Mouse (Mus musculus) mouse trophoblast stem cell (cell line): ENCODE measurements around the gene Ap4m1.

ENCODE experiments used
- in situ Hi-C, 2 experiments: fragments of 300-500 bp; cut with MseI, MboI; formaldehyde crosslinking; loops; 2 replicates in 1 of 2; 3 replicates in 1 of 2; pipeline ENCODE4 v1.15.1; 2025

The Ap4m1 gene

GRCm38 (mm10) chr5:138171695-138172491, at the start of gene Ap4m1, which contains the start of gene Mcm7:
Ap4m1 (plus strand) TSS chr5:138172002.
Mcm7 (minus strand) TSS chr5:138172422.
- in situ Hi-C loops = no loop called here

DNA sequence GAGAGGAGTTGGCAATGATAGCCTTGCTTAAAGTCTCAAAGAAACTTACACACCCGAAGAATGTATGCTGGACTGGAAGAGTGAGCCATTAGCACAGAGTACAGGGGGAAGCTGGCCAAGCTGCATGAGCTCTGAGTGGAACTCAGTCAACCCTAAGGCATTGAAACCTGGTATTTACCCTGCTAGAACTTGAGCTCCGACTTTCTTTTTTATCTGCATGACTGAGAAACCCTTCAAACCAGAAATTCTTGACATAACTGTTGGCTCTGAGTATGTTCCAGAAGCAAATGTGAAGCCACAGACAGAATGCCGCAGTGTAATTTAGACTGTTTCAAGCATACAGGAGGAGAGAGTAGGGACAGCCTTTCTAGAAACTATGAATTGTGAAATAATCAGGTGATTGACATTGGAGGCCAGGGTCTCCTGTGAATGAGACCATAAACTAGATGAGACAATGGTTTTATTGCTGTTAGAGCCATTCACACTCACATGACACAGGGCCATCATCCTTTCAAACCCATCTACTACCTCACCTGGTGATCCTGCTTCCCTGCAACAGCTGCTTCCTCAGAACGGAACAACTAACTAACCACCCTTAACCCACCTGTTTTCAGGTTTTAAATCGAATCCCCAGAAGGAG, 39.3 kb upstream of the Ap4m1 start:
- in situ Hi-C loops = no loop called here

- in situ Hi-C loops = no loop called here
These were observed 34.5 kb upstream of the Ap4m1 start for GRCm38 (mm10) chr5:138137257-138137656.

GRCm38 (mm10) chr5:138137935-138138549, 33.8 kb upstream of the Ap4m1 start:
- in situ Hi-C loops = no loop called here

DNA sequence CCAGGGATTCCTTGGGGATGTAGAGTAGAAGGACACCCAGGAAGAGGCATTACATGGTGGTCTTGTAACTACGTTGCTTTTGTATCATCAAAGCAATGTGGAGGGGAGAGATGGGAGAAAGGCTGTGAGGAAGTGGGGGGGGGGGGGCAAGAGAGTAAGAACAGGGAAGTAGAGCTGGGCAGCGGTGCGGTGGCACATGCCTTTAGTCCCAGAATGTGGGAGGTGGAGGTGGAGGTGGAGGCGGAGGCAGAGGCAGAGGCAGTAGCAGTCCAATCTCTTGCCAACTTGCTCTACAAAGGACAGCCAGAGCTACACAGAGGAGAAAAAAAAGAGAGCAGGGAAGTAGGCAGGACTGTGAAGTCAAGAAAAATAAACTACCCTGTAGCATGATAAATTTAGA, 33.2 kb upstream of the Ap4m1 start:
- in situ Hi-C loops = no loop called here

GRCm38 (mm10) chr5:138154390-138154789, 17.4 kb upstream of the Ap4m1 start:
- in situ Hi-C loops = no loop called here

- in situ Hi-C loops = no loop called here
These were observed 16.3 kb upstream of the Ap4m1 start, which contains the start of gene Zfp113 for GRCm38 (mm10) chr5:138155443-138155976. Zfp113 (minus strand) TSS chr5:138155744.

DNA sequence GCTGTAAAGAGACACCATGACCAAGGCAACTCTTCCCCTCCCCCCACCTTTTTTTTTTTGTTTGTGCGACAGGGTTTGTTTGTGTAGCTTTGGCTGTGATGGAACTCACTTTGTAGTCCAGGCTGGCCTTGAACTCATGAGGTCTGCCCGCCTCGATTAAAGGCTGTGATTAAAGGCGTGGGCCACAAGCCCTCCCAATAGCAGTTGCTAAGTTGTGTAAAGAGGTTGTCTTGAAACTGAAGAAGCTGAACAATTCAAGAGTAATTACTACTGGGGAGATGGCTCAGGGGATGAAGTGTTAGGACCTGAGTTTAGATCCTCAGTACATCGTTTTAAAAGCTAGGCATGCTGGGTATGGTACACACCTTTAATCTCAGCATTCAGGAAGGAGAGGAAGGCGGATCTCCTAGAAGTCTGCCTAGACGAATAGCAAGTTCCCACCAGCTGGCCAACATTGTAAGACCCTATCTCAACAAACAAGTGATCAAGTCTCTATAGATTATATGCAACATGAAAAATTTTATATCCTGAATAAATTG, 11.5 kb upstream of the Ap4m1 start:
- in situ Hi-C loops = no loop called here

- in situ Hi-C loops = no loop called here
These were observed 10.7 kb upstream of the Ap4m1 start, which contains the start of gene Cops6 for GRCm38 (mm10) chr5:138160842-138161665. Cops6 (plus strand) TSS chr5:138161071.

DNA sequence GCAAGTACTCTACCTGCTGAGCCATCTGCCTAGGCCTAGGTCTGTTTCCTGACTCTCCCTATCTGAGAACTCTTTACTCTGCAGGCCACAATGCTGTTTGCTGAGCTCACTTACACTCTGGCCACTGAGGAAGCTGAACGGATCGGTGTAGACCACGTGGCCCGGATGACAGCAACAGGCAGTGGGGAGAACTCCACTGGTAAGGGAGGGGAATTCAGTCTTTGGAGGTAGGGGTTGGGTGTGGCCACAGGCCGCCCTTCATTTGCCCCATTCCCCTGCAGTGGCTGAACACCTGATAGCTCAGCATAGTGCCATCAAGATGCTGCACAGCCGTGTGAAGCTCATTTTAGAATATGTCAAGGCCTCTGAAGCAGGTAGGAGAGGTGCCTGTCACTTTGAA, 8.8 kb upstream of the Ap4m1 start:
- in situ Hi-C loops = no loop called here

DNA sequence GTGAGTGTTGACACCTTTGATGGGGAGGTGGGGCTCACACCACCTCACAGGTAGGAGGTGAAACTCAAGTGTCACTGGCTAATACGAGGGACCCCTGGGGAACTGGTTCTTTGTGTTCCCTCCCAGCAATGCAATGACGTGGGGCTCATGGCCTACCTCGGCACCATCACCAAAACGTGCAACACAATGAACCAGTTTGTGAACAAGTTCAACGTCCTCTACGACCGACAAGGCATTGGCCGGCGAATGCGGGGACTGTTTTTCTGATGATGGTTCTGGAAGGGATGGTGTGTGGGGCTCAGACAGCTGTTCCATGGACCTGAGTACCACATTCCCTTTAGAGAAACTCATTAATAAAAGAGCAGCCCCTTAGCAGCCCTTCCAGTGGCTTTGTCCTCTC, 8.2 kb upstream of the Ap4m1 start:
- in situ Hi-C loops = no loop called here

- in situ Hi-C loops = no loop called here
These were observed 6.2 kb upstream of the Ap4m1 start for GRCm38 (mm10) chr5:138165594-138165993.

DNA sequence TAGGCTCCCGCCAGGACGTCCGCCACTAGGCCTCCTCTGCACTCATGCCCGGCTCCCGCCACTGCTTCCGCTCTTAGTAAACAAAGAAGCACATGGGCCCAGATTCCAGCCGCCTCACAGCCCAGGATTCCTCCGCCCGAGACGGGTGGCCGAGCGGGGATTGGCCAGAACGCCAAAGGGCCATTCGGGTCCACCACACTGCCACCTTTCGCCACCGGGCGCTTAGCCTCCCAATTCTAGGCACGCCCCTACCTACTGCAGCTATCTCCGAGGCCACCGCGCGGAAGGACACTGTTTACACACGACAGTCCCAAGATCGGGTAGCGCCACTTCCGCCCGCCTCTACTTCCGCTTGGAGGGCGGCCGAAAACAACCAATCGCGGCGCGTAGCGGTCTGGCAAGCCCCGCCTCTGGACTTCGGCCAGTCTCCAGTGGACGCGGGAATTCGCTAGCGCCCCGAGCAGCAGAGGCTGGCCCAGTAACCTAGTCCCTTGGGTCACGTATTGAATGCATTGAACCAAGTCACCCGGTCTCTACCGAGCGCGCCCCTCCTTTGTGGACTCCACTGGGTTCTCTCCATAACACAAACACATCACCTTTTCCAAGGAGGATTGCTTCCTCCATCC, 753 bp upstream of the Ap4m1 start:
- in situ Hi-C loops = no loop called here

- in situ Hi-C loops = no loop called here
These were observed 1.4 kb downstream of the Ap4m1 start for GRCm38 (mm10) chr5:138173217-138173616.

GRCm38 (mm10) chr5:138186950-138187638, 15.3 kb downstream of the Ap4m1 start, which contains the start of the genes Taf6 and Cnpy4:
Taf6 (minus strand) TSS chr5:138187451.
Cnpy4 (plus strand) TSS chr5:138187485.
- in situ Hi-C loops = no loop called here

DNA sequence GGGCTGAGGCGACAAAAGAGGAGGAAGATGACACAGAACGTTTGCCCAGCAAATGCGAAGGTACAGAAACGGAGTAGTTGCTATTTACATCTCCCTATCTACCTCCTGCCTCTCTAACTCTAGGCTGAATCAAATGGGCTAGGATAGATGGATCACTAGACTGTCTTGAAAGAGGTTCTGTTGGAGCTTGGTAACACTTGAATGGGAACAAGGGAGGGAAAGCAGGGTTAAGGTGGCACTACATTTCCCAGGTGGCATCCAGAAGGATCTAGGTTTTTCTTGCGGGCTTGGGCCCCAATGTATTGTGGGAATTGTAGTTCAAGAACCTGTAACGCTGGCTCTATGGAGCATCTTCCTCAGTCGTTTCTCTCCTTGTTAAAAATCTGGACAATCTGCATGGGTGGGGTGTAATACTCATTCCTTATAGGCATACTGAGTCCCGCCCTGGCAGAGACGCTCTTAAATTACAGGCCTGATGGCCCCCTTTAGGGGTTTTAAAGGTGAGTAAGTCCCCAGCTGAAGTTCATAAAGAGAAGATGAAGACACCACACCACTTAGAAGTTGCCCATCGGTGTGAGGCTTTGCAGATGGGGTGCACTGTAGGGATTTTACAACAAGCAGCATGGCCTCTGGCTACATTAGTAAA, 16.0 kb downstream of the Ap4m1 start:
- in situ Hi-C loops = no loop called here

DNA sequence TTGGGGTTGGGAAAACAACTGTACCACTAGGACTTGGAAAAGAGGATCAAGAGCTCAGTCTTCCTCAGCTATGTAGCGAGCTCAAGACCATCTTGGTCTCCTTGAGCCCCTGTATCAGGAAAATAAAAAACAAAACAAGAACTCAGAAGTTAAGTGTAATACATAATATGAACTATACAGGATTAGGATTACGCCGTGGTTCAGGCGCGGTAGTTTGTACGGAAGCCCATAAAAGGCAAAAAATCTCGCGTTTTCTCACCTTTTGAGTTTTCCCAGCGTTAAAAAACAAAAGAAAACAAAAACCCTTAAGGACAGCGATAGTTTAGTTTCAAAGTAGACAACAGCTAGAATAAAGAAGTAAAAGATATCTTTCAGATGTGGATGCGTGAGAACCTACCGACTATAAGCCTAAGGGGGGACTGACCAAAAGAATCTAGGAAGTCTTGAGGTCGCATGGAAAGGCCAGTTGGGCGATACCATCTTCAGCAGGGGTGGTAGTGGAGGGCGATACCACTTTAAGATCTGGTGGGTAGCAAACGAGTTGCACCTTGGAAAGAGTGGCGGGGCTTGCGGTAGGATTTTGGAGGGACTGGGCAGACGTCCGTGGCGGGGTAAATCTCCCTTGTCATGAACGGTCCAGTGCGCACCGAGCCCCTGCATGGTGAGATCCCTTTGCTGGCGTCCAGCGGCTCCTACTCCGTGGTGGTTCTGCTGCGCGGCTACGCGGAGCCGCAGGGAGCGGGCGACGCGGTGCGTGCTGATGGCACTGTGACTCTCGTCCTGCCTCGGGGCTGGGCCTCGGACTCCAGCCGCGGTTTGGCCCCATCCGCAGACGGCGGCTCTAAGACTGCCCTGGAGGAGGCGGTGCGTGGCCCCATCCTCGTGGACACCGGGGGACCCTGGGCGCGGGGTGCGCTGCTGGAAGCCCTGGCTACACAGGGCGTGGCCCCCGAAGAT, 22.2 kb downstream of the Ap4m1 start, which contains the start of gene Mblac1:
Gene Mblac1 (plus strand): TSS at position 544 of the 957 bp plus-strand sequence.
- in situ Hi-C loops = no loop called here

- in situ Hi-C loops = no loop called here
These were observed 23.0 kb downstream of the Ap4m1 start for GRCm38 (mm10) chr5:138194755-138195345.
